14 mouse cellular contexts compared by ENCODE assay signal in genomic region chr19:4560205-4560604, GRCm38 (mm10). TPM values are rescaled to one million over a fixed set of nuclear protein-coding genes. Genes with fewer than 3 reads are reported as not detected.
DNase-seq lines count a peak whose midpoint lies in the region; ATAC-seq and TF ChIP-seq lines count a peak whose summit lies in the region.
"Had no signal": no experiment of that assay in that cellular context is flagged by ENCODE, and none has a peak within 500 bp of the region (broad histone marks: within the 10 kb centered on the region; RNA-seq: fewer than 3 reads in every experiment).

No protein-coding gene starts in this region.

- H3K4me3 ChIP-seq in heart, embryonic 10.5 days = no peak overlapping the region
- no peak overlapping the region for H3K4me3 ChIP-seq in liver, embryonic 14.5 days (ENCODE audit: insufficient read depth in 1 of 2, low read depth in 2 of 2, low read length in 2 of 2)
- H3K4me3 ChIP-seq in stomach, postnatal 0 days (ENCODE audit: low read depth, low read length) = no peak overlapping the region
- H3K4me3 ChIP-seq: heart, embryonic 15.5 days had no signal

- peak overlapping the region; percentile 84 for H3K9ac ChIP-seq in liver, embryonic 14.5 days (replicated peaks)
- no peak overlapping the region for H3K9ac ChIP-seq in stomach, postnatal 0 days (ENCODE audit: low read length)
- H3K9ac ChIP-seq: heart, embryonic 15.5 days; lung, embryonic 14.5 days had no signal

- no peaks in the 10 kb centered on the region for H3K27me3 ChIP-seq in heart, embryonic 10.5 days (ENCODE audit: insufficient read depth, poor library complexity, severe bottlenecking)
- H3K27me3 ChIP-seq in liver, embryonic 14.5 days (ENCODE audit: control insufficient read depth, insufficient read depth, low read length) = no peaks in the 10 kb centered on the region
- no peaks in the 10 kb centered on the region for H3K27me3 ChIP-seq in stomach, postnatal 0 days (ENCODE audit: control insufficient read depth, insufficient read depth, low read length)
- H3K27me3 ChIP-seq: heart, embryonic 15.5 days had no signal

- H3K9me3 ChIP-seq in heart, embryonic 10.5 days = no peaks in the 10 kb centered on the region
- no peaks in the 10 kb centered on the region for H3K9me3 ChIP-seq in liver, embryonic 14.5 days (ENCODE audit: control insufficient read depth, low read length)
- H3K9me3 ChIP-seq in stomach, postnatal 0 days (ENCODE audit: control insufficient read depth, low read length) = no peaks in the 10 kb centered on the region
- H3K9me3 ChIP-seq: heart, embryonic 15.5 days had no signal

- H3K27ac ChIP-seq in heart, embryonic 10.5 days = peak overlapping the region; percentile 44
- H3K27ac ChIP-seq in liver, embryonic 14.5 days = peak overlapping the region; percentile 99
- peak overlapping the region; percentile 35; the same call in 1 of the 2 replicates for H3K27ac ChIP-seq in stomach, postnatal 0 days (replicated peaks)
- H3K27ac ChIP-seq: heart, embryonic 15.5 days had no signal

- H3K4me2 ChIP-seq in liver, embryonic 14.5 days (ENCODE audit: low read depth) = peak overlapping the region; percentile 77
- H3K4me2 ChIP-seq in stomach, postnatal 0 days (replicated peaks; ENCODE audit: low read depth) = no peak overlapping the region
- H3K4me2 ChIP-seq: heart, embryonic 15.5 days; lung, embryonic 14.5 days had no signal

- no peaks in the 10 kb centered on the region for H3K36me3 ChIP-seq in heart, embryonic 10.5 days
- H3K36me3 ChIP-seq in liver, embryonic 14.5 days (replicated peaks; ENCODE audit: control insufficient read depth, insufficient read depth, low read depth) = no peaks in the 10 kb centered on the region
- H3K36me3 ChIP-seq in stomach, postnatal 0 days (ENCODE audit: control insufficient read depth, insufficient read depth, low read length) = no peaks in the 10 kb centered on the region
- H3K36me3 ChIP-seq: heart, embryonic 15.5 days had no signal

- H3K4me1 ChIP-seq in heart, embryonic 10.5 days = peaks cover 29% of the 10 kb centered on the region
- peaks cover 76 to 85% of the 10 kb centered on the region in 2 experiments for H3K4me1 ChIP-seq in liver, embryonic 14.5 days (replicated peaks; ENCODE audit: control insufficient read depth in 2 of 2, insufficient read depth in 2 of 2, low read length in 1 of 2)
- H3K4me1 ChIP-seq in stomach, postnatal 0 days (replicated peaks; ENCODE audit: control insufficient read depth, insufficient read depth) = 0 out of 2 replicates have a peak, but pooled peaks cover 2% of the 10 kb centered on the region

- WGBS in heart, embryonic 10.5 days = 76% methylated on average over 5 of the region's 5 CpGs
- 64% methylated on average over 5 of the region's 5 CpGs for WGBS in liver, embryonic 14.5 days (ENCODE audit: insufficient replicate concordance)
- WGBS in stomach, postnatal 0 days = 44% methylated on average over 5 of the region's 5 CpGs

- peak; percentile 19; the same call in 1 of the 2 replicates for TF ChIP-seq CTCF in liver, embryonic 14.5 days (IDR thresholded peaks at IDR 0.05; ENCODE audit: low read depth)
- no peak for TF ChIP-seq CTCF in stomach, postnatal 0 days (IDR thresholded peaks at IDR 0.05; ENCODE audit: low read depth)

- DNase-seq in heart, embryonic 10.5 days (ENCODE audit: low spot score) = no peak
- no peak for DNase-seq in heart, adult 8-10 months (ENCODE audit: low spot score)
- DNase-seq in spleen, postnatal 4 days (ENCODE audit: low spot score in 2 of 2) = peak; percentile 20 to 68
- DNase-seq in spleen, postnatal 14 days (ENCODE audit: low spot score in 2 of 2) = no peak
- DNase-seq in liver, embryonic 14.5 days (ENCODE audit: low read depth in 3 of 3, low spot score in 3 of 3) = no peak
- DNase-seq in stomach, postnatal 0 days (ENCODE audit: low spot score) = no peak
- DNase-seq in adrenal gland, adult 8-10 months = no peak
- DNase-seq in frontal cortex, adult 2 months (ENCODE audit: extremely low spot score in 1 of 2, low spot score in 1 of 2) = no peak
- DNase-seq: adrenal gland, postnatal 14 days; B cell, adult 2 months; kidney, postnatal 14 days; lung, embryonic 14.5 days; right cerebral cortex, postnatal 14 days had no signal

- no peak for TF ChIP-seq EP300 in liver, embryonic 14.5 days (IDR thresholded peaks at IDR 0.05; ENCODE audit: low read depth)
- TF ChIP-seq EP300 in stomach, postnatal 0 days (optimal IDR thresholded peaks at IDR 0.05) = no peak

- no peak for ATAC-seq in liver, embryonic 14.5 days (ENCODE audit: insufficient read depth)
- no peak for ATAC-seq in stomach, postnatal 0 days (ENCODE audit: low FRiP score, low TSS enrichment)

RNA-seq across cellular contexts. Expression of gene Pcx, which starts 49.9 kb away (rescaled TPM):
- polyA plus RNA-seq in heart, embryonic 10.5 days (2016; fragmentation: Nextera tagmentation; extraction: Ambion mirVana) = 21.4 and 25.3 TPM in 2 replicates
- total RNA-seq in heart, adult 8-10 months (2022) = 10 to 100 TPM; 38.8 to 58.2 (median 43.9) TPM
- polyA plus RNA-seq in liver, embryonic 14.5 days (2012; rRNA removed) = 14.7 and 16.4 TPM in 2 replicates
- polyA plus RNA-seq in liver, embryonic 14.5 days (2014; fragmentation: Nextera tagmentation; extraction: Ambion mirVana) = 25.6 and 29.1 TPM in 2 replicates
- 28.9 and 33.9 TPM in 2 replicates for polyA plus RNA-seq in stomach, postnatal 0 days (2015; fragmentation: Nextera tagmentation; extraction: Ambion mirVana)
- total RNA-seq in adrenal gland, adult 8-10 months (2022) = 100 to 1,000 TPM; 351 to 737 (median 517) TPM
- polyA plus RNA-seq in frontal cortex, adult 2 months (2012; rRNA removed) = 36.4 and 41.6 TPM in 2 replicates

RNA-seq across cellular contexts. Expression of gene Lrfn4, which starts 55.3 kb away (rescaled TPM):
- 4.4 and 7.2 TPM in 2 replicates for polyA plus RNA-seq in heart, embryonic 10.5 days (2016; fragmentation: Nextera tagmentation; extraction: Ambion mirVana)
- total RNA-seq in heart, adult 8-10 months (2022) = 1 to 10 TPM; 5.7 to 7.8 (median 7.1) TPM
- 2.1 and 2.6 TPM in 2 replicates for polyA plus RNA-seq in liver, embryonic 14.5 days (2012; rRNA removed)
- 0.42 and 0.64 TPM in 2 replicates for polyA plus RNA-seq in liver, embryonic 14.5 days (2014; fragmentation: Nextera tagmentation; extraction: Ambion mirVana)
- polyA plus RNA-seq in stomach, postnatal 0 days (2015; fragmentation: Nextera tagmentation; extraction: Ambion mirVana) = 4.3 and 5.0 TPM in 2 replicates
- total RNA-seq in adrenal gland, adult 8-10 months (2022) = 1 to 10 TPM; 3.9 to 9.3 (median 6.5) TPM
- 31.8 and 33.5 TPM in 2 replicates for polyA plus RNA-seq in frontal cortex, adult 2 months (2012; rRNA removed)

Comparison
In these comparisons a context has a peak if more than half of its experiments do, and no peak if none do; other contexts are left out.
1. DNase-seq: peak in spleen, postnatal 4 days (2 of 2); none in heart, embryonic 10.5 days (single experiment), heart, adult 8-10 months (single experiment), spleen, postnatal 14 days (0 of 2), liver, embryonic 14.5 days (0 of 3), stomach, postnatal 0 days (single experiment), adrenal gland, adult 8-10 months (single experiment) and frontal cortex, adult 2 months (0 of 2).
2. H3K27ac ChIP-seq: peak in every context shown above with its lines; median percentile 99 in liver, embryonic 14.5 days; 44 in heart, embryonic 10.5 days; 35 in stomach, postnatal 0 days.